Mouse (Mus musculus): ENCODE data around the gene Cdkn3.

DNA sequence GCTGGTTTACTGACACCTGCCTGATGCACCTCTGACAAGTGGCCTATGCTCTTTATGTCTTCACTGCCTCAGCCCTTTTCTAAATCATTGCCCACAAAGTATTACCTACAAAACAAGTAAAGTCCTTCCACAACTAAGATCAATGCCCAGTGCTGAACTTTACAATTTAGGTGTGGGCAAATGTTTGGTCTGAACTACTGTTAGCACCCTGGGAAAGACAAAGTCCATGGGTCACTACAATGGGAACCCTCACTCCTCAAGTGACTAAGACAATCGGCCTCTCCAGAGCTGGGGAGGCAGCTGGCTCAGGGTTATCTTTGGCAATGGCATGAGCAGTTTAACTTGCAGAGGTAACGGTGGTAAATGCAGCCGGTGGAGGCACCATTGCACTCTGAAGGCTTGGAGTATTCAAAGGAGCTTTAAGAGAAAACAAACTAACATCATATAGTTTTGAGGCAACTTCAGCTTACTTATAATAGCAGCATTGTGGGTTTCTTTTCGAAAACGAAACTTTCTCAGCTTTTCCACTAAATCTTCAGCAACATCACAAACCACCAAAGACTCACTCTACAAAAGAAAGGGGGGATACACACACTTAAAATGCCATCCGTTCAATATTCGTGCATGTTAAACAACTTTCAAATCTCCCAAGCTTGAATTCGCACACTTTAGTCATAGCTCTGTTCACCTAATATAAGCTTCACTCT is 56.7 kb downstream of the Cdkn3 start:
- TF ChIP-seq POLR2A (IDR thresholded peaks at IDR 0.05; ENCODE audit: extremely low read depth, insufficient read depth, low read length) (no peak), CTCF (IDR thresholded peaks at IDR 0.05; ENCODE audit: low read depth, low read length) (no peak)
